Mouse (Mus musculus) ES-CJ7 (cell line): Measurements from ENCODE around the gene Thbs1.
"Not testable (repeated sequence)": the region's sequence is repeated elsewhere in the genome, so short reads cannot be mapped to it uniquely, and the experiment has no call there.

Source experiments
- DNase-seq: peaks from one replicate; pipeline ENCODE4 v3.0.0; 2011; ENCODE audit warnings: low read depth, low spot score

Gene Thbs1

DNA sequence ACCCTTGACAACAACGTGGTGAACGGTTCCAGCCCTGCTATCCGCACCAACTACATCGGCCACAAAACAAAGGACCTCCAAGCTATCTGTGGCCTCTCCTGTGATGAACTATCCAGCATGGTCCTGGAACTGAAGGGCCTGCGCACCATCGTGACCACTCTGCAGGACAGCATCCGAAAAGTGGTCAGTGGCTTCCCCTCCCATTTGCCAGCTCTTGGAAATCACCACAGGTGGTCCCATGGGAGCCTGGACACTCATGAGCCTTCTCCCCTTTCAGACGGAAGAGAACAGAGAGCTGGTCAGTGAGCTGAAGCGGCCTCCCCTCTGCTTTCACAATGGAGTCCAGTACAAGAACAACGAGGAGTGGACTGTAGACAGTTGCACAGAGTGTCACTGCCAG, 3.0 kb downstream of the Thbs1 start:
- DNase-seq, result no peak

DNA sequence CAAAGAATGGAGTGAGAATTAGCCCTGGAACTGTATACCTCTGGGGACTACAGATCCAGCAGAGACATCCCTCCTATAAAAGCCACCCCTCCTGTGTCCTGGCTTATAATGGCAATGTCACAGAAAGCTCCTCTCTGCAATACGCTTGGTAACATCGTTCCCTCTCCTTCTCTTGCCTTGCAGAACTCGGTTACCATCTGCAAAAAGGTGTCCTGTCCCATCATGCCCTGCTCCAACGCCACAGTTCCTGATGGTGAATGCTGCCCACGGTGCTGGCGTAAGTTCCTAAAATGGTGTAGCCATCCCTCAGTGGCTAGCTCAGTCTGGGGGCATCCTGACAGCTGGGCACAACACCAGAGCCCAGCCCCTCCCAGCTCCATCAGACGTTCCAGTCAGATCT, 4.0 kb downstream of the Thbs1 start:
- DNase-seq, result no peak

GRCm38 (mm10) chr2:118116180-118116579, 4.5 kb downstream of the Thbs1 start:
- DNase-seq, result no peak

DNA sequence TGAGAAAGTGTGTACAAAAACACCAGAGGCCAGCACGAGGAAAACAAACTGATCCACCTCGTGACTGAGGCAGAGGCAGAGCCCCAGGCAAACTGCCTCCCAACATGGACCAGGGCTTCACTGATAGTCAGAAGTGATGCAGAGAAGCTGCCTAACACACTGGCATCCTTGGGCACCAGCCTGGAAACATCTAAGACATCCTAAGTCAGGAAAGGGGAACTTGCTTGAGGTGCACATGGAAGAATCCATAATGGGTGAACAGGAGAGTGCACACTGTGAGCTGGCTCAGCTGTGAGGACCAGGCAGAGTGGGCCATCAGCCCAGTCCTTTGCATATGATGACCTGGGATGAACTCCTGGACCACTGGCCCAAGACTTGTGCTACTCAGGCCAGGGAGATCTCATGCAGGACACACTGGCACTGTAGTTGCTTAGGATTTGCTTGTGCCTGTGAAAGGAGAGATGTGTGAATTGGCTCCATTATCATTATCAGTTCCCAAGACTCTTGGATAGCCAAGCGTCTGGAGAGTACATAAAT, 5.1 kb downstream of the Thbs1 start:
- DNase-seq, result no peak

DNA sequence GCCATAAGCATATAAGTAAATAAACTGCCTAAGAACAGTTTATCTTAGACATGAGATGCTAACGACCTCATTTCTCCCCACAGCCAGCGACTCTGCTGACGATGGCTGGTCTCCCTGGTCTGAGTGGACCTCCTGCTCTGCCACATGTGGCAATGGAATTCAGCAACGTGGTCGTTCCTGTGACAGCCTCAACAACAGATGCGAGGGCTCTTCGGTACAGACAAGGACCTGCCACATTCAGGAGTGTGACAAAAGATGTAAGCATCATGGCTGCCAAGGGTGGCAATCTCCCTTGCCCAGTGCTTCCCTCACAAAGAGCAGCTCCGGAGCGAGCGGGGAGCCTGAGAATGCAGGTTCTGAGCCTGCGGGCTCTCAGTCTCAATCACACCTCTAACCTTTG, 5.7 kb downstream of the Thbs1 start:
- DNase-seq, result no peak

DNA sequence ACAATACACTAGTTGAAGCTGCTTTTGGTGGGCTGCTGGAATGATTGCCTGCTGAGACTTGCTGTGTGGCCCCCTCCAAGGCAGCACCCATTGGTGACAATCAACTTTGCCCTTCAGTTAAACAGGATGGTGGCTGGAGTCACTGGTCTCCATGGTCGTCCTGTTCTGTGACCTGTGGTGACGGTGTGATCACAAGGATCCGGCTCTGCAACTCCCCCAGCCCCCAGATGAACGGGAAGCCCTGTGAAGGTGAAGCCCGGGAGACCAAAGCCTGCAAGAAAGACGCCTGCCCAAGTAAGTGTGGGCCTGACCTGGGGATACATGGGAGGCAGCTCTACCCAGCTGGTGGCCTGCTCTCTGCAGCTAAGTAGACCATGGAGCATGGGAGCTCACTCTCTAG, 6.4 kb downstream of the Thbs1 start:
- DNase-seq, result no peak

GRCm38 (mm10) chr2:118118515-118118914, 6.8 kb downstream of the Thbs1 start:
- DNase-seq, result no peak

GRCm38 (mm10) chr2:118119684-118120083, 8.0 kb downstream of the Thbs1 start:
- DNase-seq, result no peak

GRCm38 (mm10) chr2:118120095-118120494, 8.4 kb downstream of the Thbs1 start:
- no peak for DNase-seq

DNA sequence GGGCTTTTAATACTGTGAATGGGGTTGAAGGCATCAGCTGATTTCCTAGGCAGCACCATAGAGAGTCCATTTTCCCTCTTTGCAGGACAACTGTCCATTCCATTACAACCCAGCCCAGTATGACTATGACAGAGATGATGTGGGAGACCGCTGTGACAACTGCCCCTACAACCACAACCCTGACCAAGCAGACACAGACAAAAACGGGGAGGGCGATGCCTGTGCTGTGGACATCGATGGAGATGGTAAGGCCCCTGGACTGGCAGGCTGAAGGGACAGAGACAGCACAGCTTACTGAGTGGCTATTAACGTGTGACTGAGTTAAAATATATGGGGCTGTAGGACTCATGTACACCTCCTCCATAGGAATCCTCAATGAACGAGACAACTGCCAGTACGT, 9.1 kb downstream of the Thbs1 start:
- DNase-seq, result no peak

- no peak for DNase-seq
These were observed 10.6 kb downstream of the Thbs1 start for GRCm38 (mm10) chr2:118122291-118122690.

DNA sequence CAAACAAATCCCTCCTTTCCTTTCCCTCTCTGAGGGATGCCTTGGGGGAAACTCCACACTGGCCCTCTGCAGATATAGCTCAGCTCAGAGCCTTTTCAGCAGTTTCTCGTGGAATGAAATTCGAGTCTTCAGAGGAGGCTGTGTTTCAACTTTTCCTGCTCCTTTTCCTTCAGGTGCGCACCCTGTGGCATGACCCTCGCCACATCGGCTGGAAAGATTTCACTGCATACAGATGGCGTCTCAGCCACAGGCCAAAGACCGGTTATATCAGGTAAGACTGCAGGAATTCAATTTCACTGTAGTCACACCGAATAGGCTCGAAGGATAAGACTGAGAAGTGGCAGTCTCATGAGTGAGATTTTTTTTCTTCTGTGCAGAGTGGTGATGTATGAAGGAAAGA, 12.1 kb downstream of the Thbs1 start:
- DNase-seq, result no peak

- no peak for DNase-seq
These were observed 12.8 kb downstream of the Thbs1 start for GRCm38 (mm10) chr2:118124437-118124836.

DNA sequence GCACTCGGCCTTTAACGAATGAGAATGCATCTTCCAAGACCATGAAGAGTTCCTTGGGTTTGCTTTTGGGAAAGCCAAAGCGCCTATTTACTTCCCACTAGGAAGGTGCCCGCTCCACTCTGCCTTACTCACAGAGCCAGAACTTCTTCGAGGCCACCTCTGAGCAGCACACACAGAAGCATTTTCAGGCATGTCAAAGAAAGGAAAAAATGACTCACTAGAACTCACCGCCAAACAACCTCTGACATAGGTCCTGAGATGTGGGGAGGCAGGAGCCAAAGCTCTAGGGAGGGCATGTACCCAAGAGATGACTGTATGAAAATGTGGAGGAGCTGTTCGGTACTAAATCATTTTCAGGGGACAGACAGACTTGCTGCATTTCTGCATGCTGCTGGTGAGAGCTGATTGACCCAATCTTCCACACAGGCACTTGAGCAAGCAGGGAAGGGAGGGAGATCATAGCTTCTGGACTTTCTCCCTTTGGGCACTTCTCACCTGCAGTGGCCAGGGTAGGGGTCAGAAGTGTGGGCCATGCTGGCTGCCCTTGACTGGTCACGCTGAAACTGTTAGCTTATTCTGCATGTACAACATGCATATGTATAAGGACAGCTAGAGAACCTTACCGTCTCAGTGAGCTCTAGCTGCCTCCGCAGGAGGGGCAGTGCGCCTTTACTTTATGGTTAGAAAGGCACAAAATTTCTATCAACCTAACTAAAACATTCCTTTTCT, 13.7 kb downstream of the Thbs1 start:
- DNase-seq, result no peak

- DNase-seq, result no peak
These were observed 14.3 kb downstream of the Thbs1 start for GRCm38 (mm10) chr2:118125943-118126470.

DNA sequence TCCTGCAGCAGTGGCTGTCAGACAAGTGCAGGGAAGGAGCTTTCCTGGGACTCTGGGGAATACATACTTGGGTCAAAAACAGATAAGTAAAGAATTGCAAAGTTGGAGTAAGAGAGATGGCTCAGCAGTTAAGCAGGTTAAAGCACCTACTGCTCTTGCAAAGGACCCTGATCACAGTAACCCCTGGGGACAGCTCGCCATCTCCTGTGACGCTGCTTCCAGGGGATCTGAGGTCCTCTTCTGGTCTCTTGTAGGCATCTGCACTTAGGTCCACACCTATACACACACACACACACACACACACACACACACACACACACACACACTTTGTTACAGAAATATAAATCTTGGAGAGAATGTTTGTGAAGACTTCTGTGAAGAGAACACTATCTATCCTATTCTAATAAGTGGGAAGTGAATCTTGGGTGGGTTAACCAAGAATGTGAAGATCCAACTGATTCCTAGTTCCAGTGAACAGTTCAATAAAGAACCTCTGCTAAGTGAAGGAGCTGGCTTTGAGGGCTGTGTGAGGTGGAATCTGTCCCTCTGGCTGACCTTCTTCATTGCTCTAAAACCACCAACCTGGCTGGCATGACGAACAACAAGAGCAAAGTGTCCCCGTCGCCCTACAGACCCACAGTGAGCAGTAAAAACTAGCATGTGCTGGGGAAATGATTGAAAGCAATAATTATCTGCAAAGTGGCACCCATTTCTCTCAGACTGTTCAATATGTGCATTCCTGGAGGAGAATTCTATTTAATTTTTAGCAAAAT, 16.0 kb downstream of the Thbs1 start:
- DNase-seq, result no peak

- no peak for DNase-seq
These were observed 16.6 kb downstream of the Thbs1 start for GRCm38 (mm10) chr2:118128313-118128712.

DNA sequence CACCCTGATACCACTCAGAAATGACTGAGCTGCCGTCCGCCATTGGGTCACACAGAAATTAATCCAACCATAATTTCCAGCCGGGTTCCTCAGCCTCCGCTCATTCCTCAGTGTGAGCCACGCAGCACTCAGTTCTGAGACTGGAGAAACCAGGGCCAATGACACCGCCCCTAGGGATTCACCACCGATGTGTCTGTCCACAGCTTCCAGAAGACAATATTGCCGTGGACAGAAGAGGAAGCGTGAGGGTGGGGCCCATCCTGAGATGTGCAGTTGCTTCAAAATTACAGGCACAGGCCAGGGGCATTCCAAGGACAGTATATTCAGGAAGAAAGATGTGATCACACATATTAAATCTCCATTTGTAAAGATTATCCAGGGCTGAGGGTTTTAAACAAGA, 25.4 kb downstream of the Thbs1 start:
- no peak for DNase-seq

GRCm38 (mm10) chr2:118137776-118138175, 26.1 kb downstream of the Thbs1 start:
- DNase-seq, result no peak

DNA sequence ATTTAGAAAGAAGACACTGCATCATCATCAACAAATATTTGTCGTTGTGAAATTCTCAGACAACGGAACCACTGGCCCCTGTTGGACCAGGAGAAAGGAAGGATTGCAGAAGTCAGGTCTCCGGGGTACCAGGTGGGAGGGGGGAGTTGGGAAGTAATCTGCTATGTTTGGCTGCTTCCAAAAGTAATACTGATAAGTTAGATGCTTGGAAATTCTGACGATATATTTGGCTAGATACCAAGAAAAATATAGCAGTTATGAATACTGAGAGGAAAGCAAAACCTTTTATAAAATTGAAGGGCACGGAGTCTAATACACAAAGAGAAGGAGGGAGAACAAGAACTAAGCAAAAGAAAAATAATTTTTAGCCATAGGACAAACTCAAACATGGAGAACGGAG, 27.6 kb downstream of the Thbs1 start:
- DNase-seq, result no peak

- no peak for DNase-seq
These were observed 30.0 kb downstream of the Thbs1 start for GRCm38 (mm10) chr2:118141651-118142050.

DNA sequence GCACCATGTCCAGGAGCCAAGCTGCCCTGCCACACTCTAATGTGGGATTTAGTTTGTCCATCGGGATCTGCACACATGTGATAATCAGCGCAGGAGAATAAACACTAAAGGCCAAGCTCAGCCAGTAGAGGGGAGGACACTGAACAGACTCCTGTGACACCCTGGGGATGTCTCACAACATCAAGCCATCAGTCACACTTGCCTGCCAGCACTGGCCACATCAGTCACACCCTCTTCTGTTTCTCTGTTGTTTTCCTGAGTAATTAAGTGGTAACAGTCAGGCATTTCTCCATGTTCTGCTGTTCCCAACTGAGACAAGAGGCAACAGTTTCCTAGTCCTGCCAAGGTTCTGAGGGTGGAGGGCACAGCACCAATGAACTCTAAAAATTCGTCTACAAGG, 36.1 kb downstream of the Thbs1 start:
- DNase-seq, result not testable (repeated sequence)
